Mouse (Mus musculus) thymus, adult 2 months (tissue): ENCODE data around the gene Prss44.

Experiments
- CTCF ChIP-seq: fragments of 200-500 bp; IDR thresholded peaks from 2 replicates; pipeline ENCODE4 v1.5.1; 2012; ENCODE audit warnings: mild to moderate bottlenecking, control low read depth, low read length, moderate library complexity, borderline replicate concordance; ENCODE audit not compliant: control insufficient read depth, poor library complexity, insufficient read depth; ENCODE audit errors: extremely low read depth
- POLR2A ChIP-seq: fragments of 200-500 bp; IDR thresholded peaks from 2 replicates; pipeline ENCODE4 v1.6.1; 2012; ENCODE audit warnings: mild to moderate bottlenecking, low read length, control low read depth, moderate library complexity; ENCODE audit not compliant: control insufficient read depth, poor library complexity, insufficient read depth; ENCODE audit errors: extremely low read depth

GRCm38 (mm10) chr9:110849162-110849561 lies 35.4 kb downstream of the Prss44 start:
- TF ChIP-seq POLR2A: no peak
- no peak for TF ChIP-seq CTCF
